Mouse (Mus musculus) brain, adult 2 months (tissue): ENCODE results near the gene Zfp800.

ENCODE experiments used
- DNase-seq: peaks from one replicate; pipeline ENCODE4 v3.0.0; 2011; ENCODE audit warnings: low read depth, low spot score

Zfp800 gene

DNA sequence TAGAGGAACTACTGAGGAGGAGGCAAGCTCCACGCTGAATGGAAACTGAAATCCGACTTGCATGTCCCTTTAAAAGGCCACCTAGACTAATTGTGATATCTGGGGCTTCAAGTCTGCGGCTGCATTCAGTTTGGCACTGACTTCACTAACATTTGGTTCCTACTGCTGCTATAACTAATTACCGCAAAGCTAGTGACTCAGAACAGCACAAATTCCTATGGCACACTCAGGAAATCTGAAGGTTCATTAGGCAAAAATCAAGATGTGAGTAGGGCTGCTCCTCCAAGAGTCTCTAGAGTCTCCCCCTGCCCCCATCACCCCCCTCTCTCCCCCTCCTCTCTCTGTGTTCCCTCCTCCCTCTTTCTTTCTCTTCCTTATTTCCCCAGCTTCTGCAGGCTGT lies 194.4 kb downstream of the Zfp800 start:
- peak; percentile 60 for DNase-seq

DNA sequence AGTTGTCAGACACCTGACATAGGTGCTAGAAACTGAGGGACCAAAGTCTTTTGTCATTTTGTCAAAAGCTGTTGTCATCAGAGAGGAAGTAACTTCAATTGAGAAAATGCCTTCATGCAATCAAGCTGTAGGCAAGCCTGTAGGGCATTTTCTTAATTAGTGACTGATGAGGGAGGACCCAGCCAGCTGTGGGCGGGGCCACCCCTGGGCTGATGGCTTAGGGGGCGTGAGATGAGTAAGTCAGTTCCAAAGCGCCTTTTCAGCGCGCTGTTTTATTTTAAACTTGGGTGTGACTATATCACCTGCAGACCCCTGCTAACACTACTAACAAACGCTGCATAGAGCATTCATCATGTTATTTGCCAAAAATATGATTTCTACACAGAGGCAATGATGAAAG lies 195.0 kb downstream of the Zfp800 start:
- DNase-seq = no peak

- DNase-seq = no peak
Observed at GRCm38 (mm10) chr6:28193901-28194300, 203.9 kb downstream of the Zfp800 start.

DNA sequence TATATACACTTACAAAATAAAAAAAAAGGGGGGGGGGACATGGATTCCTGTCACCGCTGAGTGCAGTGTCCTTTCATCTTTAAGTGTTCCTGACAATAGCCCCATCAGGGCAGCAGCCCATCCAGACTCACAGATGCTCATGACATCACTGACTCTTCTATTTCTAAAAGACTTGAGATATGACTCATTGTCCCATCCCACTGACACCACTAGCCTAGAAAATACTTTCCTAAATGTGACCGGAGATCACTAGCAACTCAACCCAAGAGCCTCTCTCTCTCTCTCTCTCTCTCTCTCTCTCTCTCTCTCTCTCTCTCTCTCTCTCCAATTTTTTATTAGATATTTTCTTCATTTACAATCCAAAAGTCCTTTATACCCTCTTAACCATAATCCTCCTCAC lies 205.9 kb downstream of the Zfp800 start:
- DNase-seq = peak; percentile 21
